Mouse (Mus musculus) intestine, postnatal 0 days (tissue): ENCODE measurements around the gene Gm20605. TPM values are rescaled to one million over a fixed set of nuclear protein-coding genes. Genes with fewer than 3 reads are reported as not detected.

Experiments used
- ATAC-seq: fragments of 200-750 bp; cut with Nextera tagmentation; 2 replicates; pipeline ENCODE4 v1.8.0; 2017; ENCODE audit warnings: mild to moderate bottlenecking, moderate TSS enrichment, moderate library complexity
- H3K27ac ChIP-seq: fragments of 300-500 bp; sonication (generic); 2 replicates; pipeline ENCODE4 v1.5.1; 2014; ENCODE audit warnings: mild to moderate bottlenecking, low read depth, low read length, moderate library complexity
- H3K27me3 ChIP-seq: fragments of 300-500 bp; sonication (generic); replicated peaks from 2 replicates; pipeline ENCODE4 v1.6.1; 2014; ENCODE audit warnings: low read length, mixed read lengths; ENCODE audit not compliant: control insufficient read depth, insufficient read depth
- H3K36me3 ChIP-seq: fragments of 300-500 bp; sonication (generic); 2 replicates; pipeline ENCODE4 v1.6.1; 2014; ENCODE audit warnings: mild to moderate bottlenecking, moderate library complexity; ENCODE audit not compliant: control insufficient read depth, insufficient read depth
- H3K4me1 ChIP-seq: fragments of 300-500 bp; sonication (generic); replicated peaks from 2 replicates; pipeline ENCODE4 v1.6.1; 2014; ENCODE audit warnings: antibody characterized with exemption, low read length, mixed read lengths; ENCODE audit not compliant: control insufficient read depth, insufficient read depth
- H3K4me2 ChIP-seq: fragments of 300-500 bp; sonication (generic); replicated peaks from 2 replicates; pipeline ENCODE4 v1.6.1; 2014; ENCODE audit warnings: low read depth, mild to moderate bottlenecking, moderate library complexity
- H3K4me3 ChIP-seq: fragments of 300-500 bp; sonication (generic); 2 replicates; pipeline ENCODE4 v1.5.1; 2014; ENCODE audit warnings: low read depth, low read length
- H3K9ac ChIP-seq: fragments of 300-500 bp; sonication (generic); 2 replicates; pipeline ENCODE4 v1.6.1; 2014; ENCODE audit warnings: mild to moderate bottlenecking, low read depth, low read length
- H3K9me3 ChIP-seq: fragments of 300-500 bp; sonication (generic); 2 replicates; pipeline ENCODE4 v1.6.1; 2016; ENCODE audit warnings: mixed run types; ENCODE audit not compliant: control insufficient read depth
- CTCF ChIP-seq: sonication (generic); IDR thresholded peaks from 2 replicates; pipeline ENCODE4 v1.5.1; 2016; ENCODE audit warnings: low read depth, mild to moderate bottlenecking, control low read depth, antibody characterized with exemption, moderate library complexity
- WGBS: fragments of 180-500 bp; shearing (Covaris S2); extraction: QIAGEN DNeasy Blood & Tissue Kit; methylation state at CpG from one replicate; pipeline ENCODE4 v1.1.7; 2014; 5-methylcytosine and 5-hydroxymethylcytosine counted together
- polyA plus RNA-seq: library from polyadenylated mRNA; unstranded; fragments of >200 nt; fragmentation: Nextera tagmentation; extraction: Ambion mirVana; gene quantifications from 2 replicates; pipeline ENCODE4 v1.2.1, GENCODE M21; 2015

Gm20605 gene
- polyA plus RNA-seq, 1 experiment from 2014 or later, result 1.3 TPM

DNA sequence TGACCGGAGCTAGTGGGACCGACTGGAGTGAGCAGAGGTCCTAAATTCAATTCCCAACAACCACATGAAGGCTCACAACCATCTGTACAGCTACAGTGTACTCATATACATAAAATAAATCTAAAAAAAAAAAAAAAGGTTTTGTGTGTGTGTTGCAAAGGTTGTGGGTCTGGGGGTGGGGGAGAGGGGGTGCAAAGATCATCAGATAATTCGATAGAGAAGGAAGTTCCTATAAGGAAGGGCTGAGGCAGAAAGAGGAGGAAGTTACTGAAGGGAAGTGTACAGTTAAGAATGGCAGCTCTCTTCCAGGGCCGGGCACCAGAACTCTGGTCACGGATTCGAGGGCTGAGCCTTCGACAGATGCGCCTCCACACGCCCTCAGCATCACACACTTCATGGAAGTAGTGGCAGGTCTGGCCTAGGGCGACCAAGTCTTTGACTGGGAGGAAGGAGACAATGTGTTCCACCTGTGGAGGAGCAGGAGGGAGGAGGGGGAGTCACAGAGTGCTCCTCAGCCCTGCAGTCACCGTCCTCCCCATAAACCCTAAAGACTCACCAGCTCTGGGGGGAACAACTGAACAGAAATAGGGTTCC is 4.9 kb upstream of the Gm20605 start:
- Histone ChIP-seq H3K4me2 (no peak overlapping the region), H3K9me3 (no peaks in the 10 kb centered on the region), H3K27me3 (no peaks in the 10 kb centered on the region), H3K36me3 (no peaks in the 10 kb centered on the region), H3K27ac (no peak overlapping the region), H3K4me1 (no peaks in the 10 kb centered on the region), H3K9ac (no peak overlapping the region), H3K4me3 (no peak overlapping the region)
- WGBS, result 80% methylated on average over 11 of the region's 11 CpGs
- no peak for TF ChIP-seq CTCF
- ATAC-seq, result no peak

DNA sequence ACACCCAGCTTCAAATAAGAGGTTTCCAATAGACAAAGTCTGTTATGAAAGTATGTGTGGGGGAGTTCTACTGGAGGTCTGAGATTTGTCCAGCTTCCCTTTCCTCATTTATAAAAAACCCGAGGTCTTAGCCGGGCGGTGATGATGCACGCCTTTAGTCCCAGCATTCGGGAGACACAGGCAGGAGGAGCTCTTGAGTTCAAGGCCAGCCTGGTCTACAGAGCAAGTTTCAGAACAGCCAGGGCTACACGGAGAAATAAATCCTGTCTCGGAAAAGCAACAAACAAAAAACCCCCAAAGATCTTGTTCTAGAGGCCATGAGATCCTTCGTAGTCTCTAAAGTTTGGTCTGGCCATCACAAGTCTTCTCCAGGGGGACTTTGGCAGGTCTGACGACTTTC is 984 bp upstream of the Gm20605 start:
- peak overlapping the region; percentile 74 for H3K4me2 ChIP-seq
- H3K27me3 ChIP-seq, result no peaks in the 10 kb centered on the region
- no peaks in the 10 kb centered on the region for H3K9me3 ChIP-seq
- ATAC-seq, result no peak
- H3K4me3 ChIP-seq, result peak overlapping the region; percentile 73
- peak; percentile 43 for TF ChIP-seq CTCF
- H3K36me3 ChIP-seq, result no peaks in the 10 kb centered on the region
- WGBS, result 1% methylated on average over 9 of the region's 9 CpGs
- peak overlapping the region; percentile 77 for H3K27ac ChIP-seq
- peak overlapping the region; percentile 49 for H3K9ac ChIP-seq
- H3K4me1 ChIP-seq, result peaks cover 15% of the 10 kb centered on the region

DNA sequence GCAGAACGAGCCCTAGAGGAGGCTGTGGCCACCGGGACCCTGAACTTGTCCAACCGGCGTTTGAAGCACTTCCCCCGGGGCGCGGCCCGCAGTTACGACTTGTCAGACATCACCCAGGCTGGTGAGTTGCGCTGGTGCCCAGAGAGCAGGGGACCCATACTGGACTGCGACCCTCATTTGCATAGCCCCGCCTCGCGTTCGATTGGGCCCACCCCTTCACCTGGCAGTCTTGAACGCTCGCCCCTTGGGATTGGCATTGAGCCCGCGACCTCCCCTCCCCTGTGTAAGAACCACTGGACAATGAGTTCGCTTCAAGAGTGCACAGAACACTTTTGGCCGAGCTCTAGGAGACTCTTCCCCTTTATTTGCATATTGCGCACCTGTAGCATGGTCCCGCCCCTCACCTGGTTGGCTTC is 339 bp downstream of the Gm20605 start:
- 1% methylated on average over 23 of the region's 23 CpGs for WGBS

DNA sequence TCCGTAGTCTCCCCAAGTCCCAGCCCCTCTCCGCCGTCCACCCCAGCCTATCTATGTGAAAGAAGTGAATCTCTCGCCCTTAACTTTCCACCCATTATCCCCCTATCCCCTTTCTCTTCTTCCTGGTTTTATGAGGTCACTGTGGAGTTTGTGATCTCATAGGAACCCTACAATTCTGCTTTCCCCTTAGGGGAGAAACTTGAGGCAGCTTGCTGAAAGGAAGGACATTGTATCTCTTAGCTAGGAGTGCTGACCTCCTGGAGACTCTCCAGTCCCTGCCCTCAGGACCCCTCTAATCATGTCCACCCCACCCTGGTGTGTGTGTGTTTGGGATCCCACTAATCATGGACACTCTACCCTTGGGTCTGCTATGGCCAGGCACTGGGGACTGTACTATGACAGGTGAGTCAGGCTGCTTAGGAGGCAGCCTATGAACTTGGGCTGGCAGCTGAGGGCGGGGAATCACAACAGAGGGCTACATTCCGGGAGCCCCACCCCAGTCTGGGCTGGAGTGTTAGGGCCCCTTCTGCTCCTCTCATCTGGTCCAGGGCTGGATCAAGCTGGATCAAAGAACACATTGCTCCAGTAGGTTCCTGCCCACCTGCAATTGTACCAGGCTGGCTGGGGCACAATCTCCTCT is 1.1 kb downstream of the Gm20605 start:
- no peaks in the 10 kb centered on the region for H3K9me3 ChIP-seq
- no peak for TF ChIP-seq CTCF
- peak overlapping the region; percentile 73 for H3K4me3 ChIP-seq
- 11% methylated on average over 6 of the region's 6 CpGs for WGBS
- H3K36me3 ChIP-seq, result peaks cover 9% of the 10 kb centered on the region
- ATAC-seq, result peak; percentile 63
- H3K4me2 ChIP-seq, result peak overlapping the region; percentile 72
- no peaks in the 10 kb centered on the region for H3K27me3 ChIP-seq
- peak overlapping the region; percentile 93 for H3K27ac ChIP-seq
- H3K4me1 ChIP-seq, result peaks cover 15% of the 10 kb centered on the region
- H3K9ac ChIP-seq, result peak overlapping the region; percentile 65

More for the DNA sequence above, 339 bp downstream of the Gm20605 start:
- Histone ChIP-seq H3K4me1 (peaks cover 15% of the 10 kb centered on the region), H3K4me2 (peak overlapping the region; percentile 72), H3K9me3 (no peaks in the 10 kb centered on the region), H3K27ac (peak overlapping the region; percentile 93), H3K36me3 (peaks cover 9% of the 10 kb centered on the region), H3K27me3 (no peaks in the 10 kb centered on the region), H3K9ac (peak overlapping the region; percentile 65), H3K4me3 (peak overlapping the region; percentile 73)
- ATAC-seq, result peak; percentile 43
- TF ChIP-seq CTCF, result no peak

DNA sequence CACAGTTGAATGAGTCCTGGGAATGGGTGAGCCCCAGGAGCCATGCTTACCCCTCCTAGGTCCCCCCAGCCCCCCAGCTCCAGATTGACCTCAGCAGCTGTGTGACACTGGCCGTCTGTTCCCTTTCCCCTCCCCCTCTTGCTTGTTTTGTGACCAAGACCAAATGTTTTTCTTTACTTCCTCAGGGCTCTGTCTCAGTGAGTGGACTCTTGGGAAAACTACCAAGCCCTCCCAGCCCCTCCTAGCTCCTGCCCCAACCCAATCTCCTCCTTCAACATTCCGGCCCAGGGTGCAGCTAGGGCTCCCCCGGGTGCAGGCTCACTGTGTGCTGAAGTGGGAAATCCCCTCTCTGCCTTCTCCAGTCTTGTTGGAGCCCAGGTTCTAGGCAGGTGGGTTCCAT is 1.6 kb downstream of the Gm20605 start:
- TF ChIP-seq CTCF, result no peak
- H3K27ac ChIP-seq, result peak overlapping the region; percentile 93
- peaks cover 15% of the 10 kb centered on the region for H3K4me1 ChIP-seq
- no peaks in the 10 kb centered on the region for H3K9me3 ChIP-seq
- peaks cover 14% of the 10 kb centered on the region for H3K36me3 ChIP-seq
- H3K27me3 ChIP-seq, result no peaks in the 10 kb centered on the region
- peak overlapping the region; percentile 65; the same call in 1 of the 2 replicates for H3K9ac ChIP-seq
- H3K4me3 ChIP-seq, result peak overlapping the region; percentile 73
- 12% methylated on average over 3 of the region's 3 CpGs for WGBS
- ATAC-seq, result no peak
- H3K4me2 ChIP-seq, result peak overlapping the region; percentile 72

DNA sequence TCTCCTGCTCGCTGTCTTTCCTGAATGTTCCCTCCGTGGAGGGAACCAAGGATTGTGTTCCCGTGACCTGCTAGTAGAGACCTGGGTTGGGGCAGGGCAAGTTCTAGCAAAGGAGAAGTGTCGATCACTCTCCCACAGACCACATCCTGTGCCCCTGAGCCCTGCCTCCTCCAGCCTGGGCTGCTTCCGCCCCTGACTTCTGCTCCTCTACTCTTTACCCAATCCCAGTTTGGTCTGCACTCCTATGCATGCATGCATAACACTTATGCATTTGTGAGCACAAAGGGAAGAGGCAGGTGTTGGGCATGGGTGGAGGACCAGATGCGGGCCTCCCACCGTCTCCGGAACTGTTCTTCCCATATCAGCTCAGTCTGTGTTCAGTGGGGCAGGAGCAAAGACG is 2.2 kb downstream of the Gm20605 start:
- 37% methylated on average over 9 of the region's 9 CpGs for whole genome bisulfite sequencing
- Histone ChIP-seq H3K27me3 (no peaks in the 10 kb centered on the region), H3K4me3 (peak overlapping the region; percentile 73), H3K4me2 (peak overlapping the region; percentile 72), H3K36me3 (peaks cover 20% of the 10 kb centered on the region), H3K27ac (peak overlapping the region; percentile 93), H3K9ac (peak overlapping the region; percentile 65; the same call in 1 of the 2 replicates), H3K9me3 (no peaks in the 10 kb centered on the region), H3K4me1 (peaks cover 15% of the 10 kb centered on the region)
- TF ChIP-seq CTCF, result no peak
- ATAC-seq, result no peak
